Mouse (Mus musculus) Patski (cell line): ENCODE data around the gene Dnajc6. TPM values are rescaled to one million over a fixed set of nuclear protein-coding genes. Genes with fewer than 3 reads are reported as not detected.

Source experiments
- ATAC-seq: fragments of 100-300 bp; one replicate; pipeline ENCODE4 v1.8.0; 2021
- CTCF ChIA-PET: fragments of 350-600 bp; sonication (Branson Sonifier 250); formaldehyde crosslinking; loops from one replicate; lab custom pipeline; 2022; ENCODE audit warnings: inconsistent platforms; lab: Charles Lee
- POLR2A ChIA-PET: fragments of 350-600 bp; sonication (Branson Sonifier 250); formaldehyde crosslinking; loops from one replicate; lab custom pipeline; 2022; ENCODE audit warnings: antibody characterized with exemption, inconsistent platforms; lab: Charles Lee
- DNase-seq: peaks from one replicate; pipeline ENCODE4 v3.0.0-alpha.2; 2011; ENCODE audit warnings: low read depth, low spot score
- H3K27me3 ChIP-seq: fragments of 371-371 bp; one replicate; pipeline ENCODE4 v1.5.1; 2021
- CTCF ChIP-seq: fragments of 100-300 bp; IDR thresholded peaks from one replicate; pipeline ENCODE4 v1.5.1; 2021
- in situ Hi-C: fragments of 300-500 bp; cut with MboI; formaldehyde crosslinking; loops from 3 replicates; pipeline ENCODE4 v1.11.1; 2018; ENCODE audit warnings: low pct_unique_long_range_greater_than_20kb, mixed read lengths
- polyA plus RNA-seq: library from polyadenylated mRNA; unstranded; gene quantifications from one replicate; pipeline ENCODE4 v1.2.3, GENCODE M21; 2021

Dnajc6 gene
- polyA plus RNA-seq, 1 experiment from 2014 or later, result 0.33 TPM

DNA sequence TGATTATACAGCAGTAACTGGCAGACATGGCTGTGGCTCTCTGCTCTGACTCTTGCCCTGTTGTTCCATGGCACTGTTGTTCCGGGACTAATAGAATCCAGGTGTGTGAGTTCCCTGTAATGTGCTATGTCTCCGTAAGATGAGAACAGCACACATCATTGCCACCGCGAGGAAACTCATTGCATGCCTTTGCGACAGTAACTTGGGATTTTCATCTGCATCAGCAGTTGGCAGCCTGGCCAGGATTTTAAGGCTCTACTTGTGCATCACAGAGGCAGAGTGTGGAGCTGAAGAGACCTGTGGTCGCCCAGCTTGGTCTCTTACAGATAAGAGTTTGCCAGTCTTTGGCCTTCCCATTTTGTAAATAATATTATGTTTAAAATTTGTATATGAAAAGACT is 157.8 kb downstream of the Dnajc6 start:
- in situ Hi-C loops, result no loop called here
- H3K27me3 ChIP-seq, result no peaks in the 10 kb centered on the region
- ChIA-PET POLR2A (no interaction called here), CTCF (interaction anchor here (1.9 kb wide), 1 partner anchor 316 kb away, joined by 4 read pairs; no protein-coding TSS in a partner anchor)
- no peak for TF ChIP-seq CTCF
- no peak for DNase-seq
- no peak for ATAC-seq

DNA sequence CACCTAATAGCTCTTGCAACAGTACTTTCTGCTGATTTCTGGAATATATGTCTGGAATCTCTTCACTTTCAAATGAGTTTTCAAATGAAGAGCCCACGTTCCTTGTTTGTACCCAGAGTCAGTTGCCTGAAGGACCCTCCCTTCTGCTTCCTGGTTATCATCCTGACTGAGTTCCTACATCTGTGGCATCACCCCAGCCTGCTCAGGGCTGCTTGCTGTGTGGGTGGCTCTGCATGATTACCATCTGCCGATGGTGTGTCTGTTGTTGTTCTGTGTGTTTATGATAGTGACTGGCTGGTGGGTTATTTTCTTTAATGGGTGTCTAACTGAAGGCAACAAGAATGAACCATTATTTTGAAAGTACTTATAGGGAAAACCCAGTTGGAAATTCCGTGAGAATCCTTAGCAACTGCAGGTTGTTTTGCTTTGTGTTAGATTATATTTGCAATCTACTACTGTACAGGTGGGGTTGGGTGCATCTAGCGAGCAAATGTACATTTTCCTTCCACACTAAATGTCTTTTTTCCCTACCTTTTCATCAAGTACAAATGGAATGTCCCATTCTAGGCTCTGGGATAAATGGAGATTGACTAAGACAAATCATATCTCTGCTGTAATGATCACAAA is 158.5 kb downstream of the Dnajc6 start:
- DNase-seq (no peak), ATAC-seq (no peak)
- POLR2A ChIA-PET, result no interaction called here
- CTCF ChIA-PET, result interaction anchor here (1.9 kb wide), 1 partner anchor 316 kb away, joined by 4 read pairs; no protein-coding TSS in a partner anchor
- in situ Hi-C loops, result no loop called here
- no peaks in the 10 kb centered on the region for H3K27me3 ChIP-seq
- no peak for TF ChIP-seq CTCF

DNA sequence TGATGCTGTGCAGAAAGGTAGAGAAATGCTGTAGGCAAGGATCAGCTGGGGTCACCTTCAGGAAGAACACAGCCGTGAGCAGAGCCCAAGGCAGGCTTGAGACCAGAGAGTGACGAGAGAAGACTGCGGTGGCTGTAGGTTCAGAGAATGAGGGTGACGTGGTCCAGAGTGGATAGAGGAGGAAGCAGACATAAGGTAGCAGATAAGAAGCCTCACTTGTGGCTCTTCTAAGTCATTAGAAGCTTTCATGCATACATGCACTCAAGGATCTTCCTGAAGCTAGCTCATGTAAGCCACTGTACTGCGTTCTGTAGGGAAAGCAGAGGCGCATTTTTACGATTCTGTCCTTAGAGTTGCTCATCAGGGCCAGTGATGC is 159.0 kb downstream of the Dnajc6 start:
- no peak for ATAC-seq
- POLR2A ChIA-PET, result no interaction called here
- in situ Hi-C loops, result no loop called here
- H3K27me3 ChIP-seq, result no peaks in the 10 kb centered on the region
- DNase-seq, result no peak
- no peak for TF ChIP-seq CTCF
- CTCF ChIA-PET, result no interaction called here

DNA sequence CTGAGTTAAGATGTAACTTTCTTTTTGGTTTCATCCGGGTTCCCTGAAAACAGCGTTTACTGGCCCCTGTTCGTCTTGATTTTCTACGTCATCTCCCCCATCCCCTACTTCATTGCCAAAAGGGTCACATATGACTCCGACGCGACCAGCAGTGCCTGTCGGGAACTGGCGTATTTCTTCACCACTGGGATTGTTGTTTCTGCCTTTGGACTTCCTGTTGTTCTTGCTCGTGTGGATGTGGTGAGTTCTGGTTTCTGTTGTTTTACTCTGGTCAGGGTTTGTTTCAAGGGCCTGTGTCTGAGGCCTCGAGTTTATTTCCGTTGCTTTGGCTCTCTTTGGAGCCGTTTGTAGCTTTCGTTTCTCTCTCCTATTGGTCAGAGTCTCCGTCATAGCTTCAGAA is 159.6 kb downstream of the Dnajc6 start:
- ATAC-seq, result no peak
- POLR2A ChIA-PET, result no interaction called here

DNA sequence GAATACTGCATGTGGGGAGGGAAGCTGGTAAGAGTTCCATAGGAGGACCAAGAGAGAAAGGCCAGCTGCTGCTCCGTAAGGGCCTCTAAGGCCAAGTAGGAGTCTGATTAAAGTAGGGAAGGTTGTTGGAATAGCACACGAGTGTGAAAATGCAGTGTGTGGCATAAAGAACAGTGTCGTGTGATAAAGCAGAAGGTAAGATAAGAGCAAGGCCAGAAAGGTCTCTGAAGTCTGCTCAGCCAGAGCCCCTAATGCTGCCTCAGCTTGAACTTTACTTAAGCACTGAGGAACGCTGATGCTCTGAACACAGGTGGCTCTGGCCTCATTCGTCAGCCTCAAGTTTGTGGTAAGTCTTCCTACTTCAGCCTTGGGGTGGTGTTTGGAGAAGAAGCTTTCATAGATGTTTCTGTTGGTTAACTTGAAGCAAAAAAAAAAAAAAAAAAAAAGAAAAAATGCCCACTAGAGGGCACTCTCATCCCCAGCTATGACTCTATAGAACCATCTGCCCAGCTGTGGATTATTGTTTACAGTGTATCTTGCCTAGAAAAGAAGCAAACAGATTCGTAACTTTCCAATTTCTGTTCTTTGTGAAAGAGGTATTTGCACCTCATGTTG is 160.6 kb downstream of the Dnajc6 start:
- CTCF ChIA-PET, result interaction anchor here (0.8 to 1.1 kb wide), 2 partner anchors 10 to 36 kb away, joined by 3 to 4 read pairs; no protein-coding TSS in a partner anchor
- no peak for TF ChIP-seq CTCF
- in situ Hi-C loops, result no loop called here
- H3K27me3 ChIP-seq, result no peaks in the 10 kb centered on the region
- DNase-seq (no peak), ATAC-seq (no peak)
- POLR2A ChIA-PET, result no interaction called here

More for the DNA sequence above, 159.6 kb downstream of the Dnajc6 start:
- no peak for TF ChIP-seq CTCF
- CTCF ChIA-PET, result no interaction called here
- no peak for DNase-seq
- in situ Hi-C loops, result no loop called here
- H3K27me3 ChIP-seq, result no peaks in the 10 kb centered on the region

DNA sequence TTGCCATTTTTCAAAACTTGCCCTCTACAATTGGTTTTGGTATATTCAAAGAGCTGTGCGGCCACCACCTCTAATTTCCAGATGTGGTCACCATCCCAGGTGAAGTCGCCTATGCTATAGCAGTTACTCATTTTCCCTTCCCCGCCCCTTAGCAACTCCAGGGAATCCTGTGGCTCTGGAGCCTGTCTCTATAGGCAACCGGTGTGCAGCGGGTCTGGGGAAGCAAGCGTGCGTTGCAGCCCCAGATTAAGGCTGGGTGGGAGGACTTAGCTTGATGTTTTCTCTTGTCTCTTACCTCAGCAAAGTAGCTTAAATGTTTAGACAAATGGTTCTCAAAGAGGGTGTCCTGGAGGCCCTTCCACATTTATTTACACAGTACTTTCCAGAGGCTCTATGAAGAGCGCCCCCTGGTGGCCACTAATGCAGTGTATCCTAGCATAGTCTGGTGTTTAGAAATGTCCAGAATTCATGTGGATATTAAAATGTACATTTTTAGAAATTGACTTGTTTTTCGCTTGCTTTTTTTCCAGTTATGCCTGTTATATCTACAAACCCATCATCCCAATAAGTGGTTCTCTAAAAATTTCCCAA is 167.8 kb downstream of the Dnajc6 start:
- peak; percentile 73 for TF ChIP-seq CTCF
- H3K27me3 ChIP-seq, result no peaks in the 10 kb centered on the region
- CTCF ChIA-PET, result interaction anchor here (0.7 to 1.3 kb wide), 2 partner anchors 12 to 56 kb away, joined by 3 to 4 read pairs; no protein-coding TSS in a partner anchor
- no peak for DNase-seq
- in situ Hi-C loops, result loop anchor here (10.0 kb wide), 1 partner anchor 331 kb away; no protein-coding TSS in a partner anchor
- POLR2A ChIA-PET, result no interaction called here
- ATAC-seq, result no peak

DNA sequence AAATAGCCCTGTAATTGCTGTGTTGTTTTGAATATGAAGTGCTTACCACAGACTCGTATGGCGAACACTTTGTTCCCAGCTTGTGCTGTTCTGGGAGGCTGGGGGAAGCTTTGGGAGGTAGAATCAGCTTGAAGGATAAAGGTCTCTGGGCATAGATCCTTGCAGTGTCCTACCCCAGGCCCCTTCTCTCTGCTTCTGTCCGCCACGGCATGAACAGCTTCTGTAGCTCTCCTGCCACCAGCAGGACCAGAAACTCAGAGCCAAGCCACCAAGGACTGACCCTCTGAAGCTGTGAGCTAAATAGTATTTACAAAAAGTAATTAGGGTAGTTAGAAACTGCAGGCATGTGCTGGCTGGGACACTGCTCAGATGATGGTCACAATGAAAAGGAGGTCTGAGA is 168.3 kb downstream of the Dnajc6 start:
- POLR2A ChIA-PET, result no interaction called here
- CTCF ChIA-PET, result interaction anchor here (1.3 kb wide), 1 partner anchor 12 kb away, joined by 4 read pairs; no protein-coding TSS in a partner anchor
- in situ Hi-C loops, result loop anchor here (10.0 kb wide), 1 partner anchor 330 kb away; no protein-coding TSS in a partner anchor
- DNase-seq (no peak), ATAC-seq (no peak)
- TF ChIP-seq CTCF, result no peak
- H3K27me3 ChIP-seq, result no peaks in the 10 kb centered on the region

DNA sequence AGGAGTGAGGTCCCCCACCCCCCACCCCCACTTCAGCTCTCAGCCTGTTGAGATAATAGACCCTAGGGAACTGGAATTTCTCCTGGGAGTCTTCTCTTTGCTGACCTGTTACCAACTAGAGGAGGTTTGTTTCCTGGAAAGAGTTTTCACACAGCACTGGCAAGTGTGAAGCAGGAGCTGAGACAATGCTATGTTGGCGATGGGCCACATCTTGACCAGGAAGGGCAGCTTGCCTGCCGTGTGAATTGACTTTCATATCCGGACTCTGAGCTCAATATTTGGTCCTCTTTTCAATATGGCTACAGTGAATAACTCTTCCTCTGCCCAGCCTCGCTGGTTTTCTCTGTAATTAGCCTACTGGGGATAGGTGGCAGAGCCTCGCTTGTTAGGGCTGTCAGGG is 172.7 kb downstream of the Dnajc6 start:
- DNase-seq, result no peak
- CTCF ChIA-PET, result interaction anchor here (1.3 kb wide), 1 partner anchor 9 kb away, joined by 3 read pairs; no protein-coding TSS in a partner anchor
- POLR2A ChIA-PET, result no interaction called here
- no peak for ATAC-seq
- no peak for TF ChIP-seq CTCF
- in situ Hi-C loops, result loop anchor here (10.0 kb wide), 1 partner anchor 326 kb away; no protein-coding TSS in a partner anchor
- H3K27me3 ChIP-seq, result no peaks in the 10 kb centered on the region

DNA sequence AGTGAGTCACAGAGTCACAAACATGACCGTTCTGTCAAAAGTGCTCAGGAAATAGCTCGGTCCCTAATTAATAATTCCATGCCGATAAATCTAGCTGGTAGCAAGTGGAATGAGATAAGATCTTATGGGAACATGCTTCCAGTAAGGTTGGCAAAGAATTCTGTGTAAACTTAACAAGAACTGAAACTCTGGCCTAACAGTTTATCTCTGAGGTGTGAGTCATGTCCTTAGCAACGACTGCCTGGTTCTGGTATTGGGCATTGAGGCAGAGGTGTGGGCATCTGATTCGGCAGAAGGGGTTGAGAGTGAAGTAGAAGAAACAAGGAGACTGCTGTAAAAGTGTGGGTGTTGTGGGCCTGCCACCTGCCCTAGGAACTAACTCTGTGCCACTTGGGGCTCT is 173.4 kb downstream of the Dnajc6 start:
- DNase-seq, result no peak
- ChIA-PET POLR2A (no interaction called here), CTCF (no interaction called here)
- no peak for ATAC-seq
- H3K27me3 ChIP-seq, result no peaks in the 10 kb centered on the region
- TF ChIP-seq CTCF, result no peak
- in situ Hi-C loops, result loop anchor here (10.0 kb wide), 1 partner anchor 325 kb away; no protein-coding TSS in a partner anchor

DNA sequence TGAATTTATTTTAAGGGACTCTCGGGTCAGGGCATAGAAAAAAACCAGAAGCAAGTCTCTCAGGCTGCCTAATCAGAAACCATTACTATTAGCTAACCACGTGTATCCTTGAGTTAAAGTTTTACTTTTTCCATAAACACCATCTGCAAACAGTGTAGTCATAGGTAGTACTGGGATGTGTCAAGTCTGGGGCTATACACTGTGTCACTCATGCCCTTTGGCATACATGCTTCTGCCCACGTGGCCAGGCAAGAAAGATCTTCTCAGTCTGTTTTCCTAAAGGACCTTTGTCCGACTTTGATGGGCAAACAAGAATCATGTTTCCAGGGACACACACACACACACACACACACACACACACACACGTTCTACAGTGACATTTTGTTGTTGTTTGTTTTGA is 178.3 kb downstream of the Dnajc6 start:
- DNase-seq, result no peak
- POLR2A ChIA-PET, result no interaction called here
- no peak for ATAC-seq
- CTCF ChIA-PET, result no interaction called here
- TF ChIP-seq CTCF, result no peak
- in situ Hi-C loops, result no loop called here
- no peaks in the 10 kb centered on the region for H3K27me3 ChIP-seq

DNA sequence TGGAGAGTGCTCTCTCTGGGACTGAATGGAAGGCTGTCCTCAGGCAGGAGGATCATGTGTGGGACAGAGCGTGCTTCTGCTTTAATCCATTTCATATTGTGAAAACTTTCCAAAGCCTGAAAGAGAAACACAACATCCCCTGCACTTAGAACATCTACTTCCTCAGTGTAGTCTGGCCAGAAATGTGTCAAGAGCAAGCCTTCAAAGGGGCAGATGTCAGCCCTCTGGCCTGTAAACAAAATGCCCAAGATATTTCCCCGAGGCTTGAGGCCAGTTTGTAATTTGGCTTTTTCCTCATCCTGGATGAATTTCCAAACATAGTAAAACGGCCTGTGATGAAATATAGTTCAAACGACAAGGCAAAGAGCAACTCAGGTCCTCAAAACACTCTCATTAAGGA is 179.3 kb downstream of the Dnajc6 start:
- ChIA-PET POLR2A (no interaction called here), CTCF (no interaction called here)

More for the DNA sequence above, 179.3 kb downstream of the Dnajc6 start:
- in situ Hi-C loops, result no loop called here
- H3K27me3 ChIP-seq, result no peaks in the 10 kb centered on the region
- DNase-seq (no peak), ATAC-seq (no peak)
- no peak for TF ChIP-seq CTCF
